Mouse (Mus musculus) midbrain, embryonic 11.5 days (tissue): ENCODE data around the gene Col18a1. TPM values are rescaled to one million over a fixed set of nuclear protein-coding genes. Genes with fewer than 3 reads are reported as not detected.

Experiments used
- ATAC-seq: fragments of 200-750 bp; cut with Nextera tagmentation; 2 replicates; pipeline ENCODE4 v1.8.0; 2017; ENCODE audit warnings: moderate TSS enrichment, moderate library complexity; ENCODE audit not compliant: low FRiP score
- DNase-seq: peaks from one replicate; pipeline ENCODE4 v3.0.0; 2015; ENCODE audit warnings: low spot score; ENCODE audit errors: missing footprints
- H3K27ac ChIP-seq: fragments of 300-500 bp; sonication (generic); 2 replicates; pipeline ENCODE4 v1.5.1; 2014; ENCODE audit warnings: low read depth, low read length
- H3K27me3 ChIP-seq: fragments of 300-500 bp; sonication (generic); 2 replicates; pipeline ENCODE4 v1.6.1; 2014; ENCODE audit warnings: mild to moderate bottlenecking, low read length, moderate library complexity, mixed read lengths; ENCODE audit not compliant: control insufficient read depth, insufficient read depth
- H3K36me3 ChIP-seq: fragments of 300-500 bp; sonication (generic); 2 replicates; pipeline ENCODE4 v1.6.1; 2014; ENCODE audit warnings: mild to moderate bottlenecking, low read length, moderate library complexity, mixed read lengths; ENCODE audit not compliant: control insufficient read depth, insufficient read depth
- H3K4me1 ChIP-seq: fragments of 300-500 bp; sonication (generic); 2 replicates; pipeline ENCODE4 v1.6.1; 2014; ENCODE audit warnings: low read length; ENCODE audit not compliant: control insufficient read depth, insufficient read depth
- H3K4me2 ChIP-seq: fragments of 300-500 bp; sonication (generic); 2 replicates; pipeline ENCODE4 v1.6.1; 2014; ENCODE audit warnings: mild to moderate bottlenecking, moderate library complexity
- H3K4me3 ChIP-seq: fragments of 300-500 bp; sonication (generic); 2 replicates; pipeline ENCODE4 v1.5.1; 2014; ENCODE audit warnings: low read depth, low read length
- H3K9ac ChIP-seq: fragments of 300-500 bp; sonication (generic); 2 replicates; pipeline ENCODE4 v1.6.1; 2014; ENCODE audit warnings: low read length
- H3K9me3 ChIP-seq: fragments of 300-500 bp; sonication (generic); 2 replicates; pipeline ENCODE4 v1.6.1; 2016; ENCODE audit warnings: low read length; ENCODE audit not compliant: control insufficient read depth
- WGBS: fragments of 180-500 bp; shearing (Covaris S2); extraction: QIAGEN DNeasy Blood & Tissue Kit; methylation state at CpG from one replicate; pipeline ENCODE4 v1.1.7; 2014; 5-methylcytosine and 5-hydroxymethylcytosine counted together
- polyA plus RNA-seq: library from polyadenylated mRNA; unstranded; fragments of >200 nt; fragmentation: Nextera tagmentation; extraction: Ambion mirVana; gene quantifications from 2 replicates; pipeline ENCODE4 v1.2.1, GENCODE M21; 2014

The Col18a1 gene
- polyA plus RNA-seq, 1 experiment from 2014 or later, result 52.2 TPM

DNA sequence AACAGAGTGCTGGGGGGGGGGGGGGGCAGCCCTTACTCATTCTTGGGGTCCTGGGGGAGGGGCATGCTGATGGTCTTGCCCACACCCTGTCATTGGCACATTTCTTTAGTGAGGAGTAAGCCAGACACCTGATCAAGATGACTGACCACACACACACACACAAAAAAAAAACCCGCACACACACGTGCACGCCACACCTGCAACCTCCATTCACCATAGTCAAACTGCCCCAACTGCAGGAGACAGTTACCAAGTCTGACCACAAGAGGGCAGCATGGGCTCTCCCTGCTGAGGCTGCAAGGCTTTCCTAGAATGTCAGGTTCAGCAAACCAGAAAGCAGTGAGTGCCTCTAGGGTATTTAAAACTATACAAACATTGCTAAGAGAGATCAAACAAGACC lies 83.9 kb downstream of the Col18a1 start:
- Histone ChIP-seq H3K27me3 (no peaks in the 10 kb centered on the region), H3K4me1 (no peaks in the 10 kb centered on the region), H3K9me3 (no peaks in the 10 kb centered on the region), H3K9ac (no peak overlapping the region), H3K4me2 (no peak overlapping the region), H3K36me3 (no peaks in the 10 kb centered on the region; the same call in 1 of the 2 replicates), H3K4me3 (no peak overlapping the region), H3K27ac (no peak overlapping the region)
- DNase-seq (peak; percentile 94), ATAC-seq (no peak)
- 39% methylated on average over 3 of the region's 3 CpGs for whole genome bisulfite sequencing

- DNase-seq, result no peak
- no peak overlapping the region for H3K4me3 ChIP-seq
- no peaks in the 10 kb centered on the region for H3K4me1 ChIP-seq
- no peak for ATAC-seq
- H3K36me3 ChIP-seq, result no peaks in the 10 kb centered on the region; the same call in 1 of the 2 replicates
- no peaks in the 10 kb centered on the region for H3K9me3 ChIP-seq
- no peak overlapping the region for H3K4me2 ChIP-seq
- WGBS, result 93% methylated on average over 8 of the region's 8 CpGs
- H3K27me3 ChIP-seq, result no peaks in the 10 kb centered on the region
- no peak overlapping the region for H3K9ac ChIP-seq
- H3K27ac ChIP-seq, result no peak overlapping the region
Measured at GRCm38 (mm10) chr10:77078961-77079360, 87.4 kb downstream of the Col18a1 start.

DNA sequence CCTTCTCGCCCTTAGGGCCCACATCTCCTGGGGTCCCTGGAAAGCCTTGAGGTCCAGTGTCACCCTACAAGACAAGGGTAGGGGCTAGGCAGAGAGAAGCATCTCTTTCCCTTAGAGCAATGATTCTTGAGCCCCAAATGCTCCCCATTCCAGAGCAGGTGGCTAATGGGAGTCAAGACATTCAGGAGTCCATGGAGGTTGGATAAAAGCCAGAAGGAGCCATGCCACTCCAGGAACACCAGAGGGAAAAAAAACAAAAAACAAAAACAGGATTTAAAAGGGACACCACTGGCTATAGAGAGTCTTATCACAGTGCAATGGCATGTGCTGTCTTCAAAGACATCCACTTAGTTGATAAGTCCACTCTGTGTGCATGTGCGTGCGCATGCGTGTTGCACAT lies 87.9 kb downstream of the Col18a1 start:
- no peak overlapping the region for H3K4me2 ChIP-seq
- no peak for ATAC-seq
- no peaks in the 10 kb centered on the region; the same call in 1 of the 2 replicates for H3K36me3 ChIP-seq
- WGBS, result 97% methylated on average over 4 of the region's 4 CpGs
- no peak overlapping the region for H3K4me3 ChIP-seq
- H3K4me1 ChIP-seq, result no peaks in the 10 kb centered on the region
- H3K9me3 ChIP-seq, result no peaks in the 10 kb centered on the region
- H3K27ac ChIP-seq, result no peak overlapping the region
- no peaks in the 10 kb centered on the region for H3K27me3 ChIP-seq
- no peak overlapping the region for H3K9ac ChIP-seq
- no peak for DNase-seq

DNA sequence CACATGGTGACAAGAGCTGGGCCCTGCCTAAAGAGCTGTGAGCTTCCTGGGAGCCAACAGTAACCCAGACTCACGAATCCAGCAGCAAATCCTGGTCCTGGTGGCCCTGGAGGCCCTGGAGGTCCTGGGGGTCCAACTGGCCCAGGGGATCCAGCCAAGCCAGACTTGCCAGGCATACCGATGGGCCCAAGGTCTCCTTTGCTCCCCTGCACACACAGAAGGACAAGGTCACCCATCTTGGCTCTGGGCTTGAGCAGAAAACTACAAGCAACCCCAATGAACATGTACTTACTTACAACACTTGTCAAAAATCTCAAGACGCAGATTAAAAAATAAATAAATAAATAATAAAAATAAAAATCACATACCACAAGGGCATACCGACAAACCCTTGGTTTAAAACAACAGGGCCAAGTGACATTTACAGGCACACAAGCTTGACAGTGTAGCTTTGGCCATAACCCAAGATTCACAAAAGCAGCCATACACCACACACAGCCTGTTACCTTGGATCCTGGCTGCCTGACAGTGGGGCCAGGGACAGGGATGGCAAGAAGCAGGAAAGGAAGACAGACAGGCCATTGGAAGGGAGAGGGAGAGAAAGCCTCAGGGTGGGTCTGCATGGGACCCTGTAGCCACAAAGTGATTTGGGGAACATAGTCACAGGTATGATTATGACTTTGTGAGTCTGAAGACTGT lies 91.9 kb downstream of the Col18a1 start:
- no peak overlapping the region for H3K4me2 ChIP-seq
- WGBS, result 80% methylated on average over 4 of the region's 4 CpGs
- DNase-seq (no peak), ATAC-seq (no peak)
- H3K27me3 ChIP-seq, result no peaks in the 10 kb centered on the region
- no peak overlapping the region for H3K27ac ChIP-seq
- no peaks in the 10 kb centered on the region for H3K9me3 ChIP-seq
- H3K4me3 ChIP-seq, result no peak overlapping the region
- H3K4me1 ChIP-seq, result no peaks in the 10 kb centered on the region
- no peak overlapping the region for H3K9ac ChIP-seq
- peaks cover 3% of the 10 kb centered on the region; the same call in 1 of the 2 replicates for H3K36me3 ChIP-seq

DNA sequence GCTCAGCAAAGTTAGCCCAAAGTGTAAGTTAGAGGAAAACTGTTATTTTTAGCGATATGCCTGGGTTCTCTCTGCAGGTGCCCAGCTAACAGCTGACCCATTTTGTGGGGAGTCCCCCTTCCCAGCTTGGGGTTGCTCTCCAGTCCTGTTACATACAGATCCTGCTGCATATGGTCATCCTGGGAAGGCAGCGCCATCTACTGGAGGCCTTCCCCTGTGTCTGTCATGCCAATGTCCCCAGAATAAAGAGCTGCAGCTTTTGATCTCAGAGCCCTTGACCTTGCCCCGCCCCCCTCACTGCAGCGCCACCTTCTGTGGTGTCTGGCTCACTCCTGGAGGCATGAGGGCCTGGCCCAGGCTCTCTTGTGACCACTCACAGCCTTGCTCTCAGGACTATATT lies 96.3 kb downstream of the Col18a1 start:
- Histone ChIP-seq H3K36me3 (peaks cover 8% of the 10 kb centered on the region; the same call in 1 of the 2 replicates), H3K4me1 (no peaks in the 10 kb centered on the region), H3K9ac (no peak overlapping the region), H3K27ac (no peak overlapping the region), H3K4me2 (no peak overlapping the region), H3K4me3 (no peak overlapping the region), H3K9me3 (no peaks in the 10 kb centered on the region), H3K27me3 (no peaks in the 10 kb centered on the region)
- peak; percentile 89 for DNase-seq
- WGBS, result 56% methylated on average over 4 of the region's 4 CpGs
- peak; percentile 64; the same call in 1 of the 2 replicates for ATAC-seq

- H3K4me1 ChIP-seq, result no peaks in the 10 kb centered on the region
Measured at GRCm38 (mm10) chr10:77068469-77068868, 97.9 kb downstream of the Col18a1 start.

GRCm38 (mm10) chr10:77064659-77065058 lies 101.7 kb downstream of the Col18a1 start:
- Histone ChIP-seq H3K36me3 (peaks cover 6% of the 10 kb centered on the region; the same call in 1 of the 2 replicates), H3K9me3 (no peaks in the 10 kb centered on the region), H3K4me1 (no peaks in the 10 kb centered on the region), H3K9ac (no peak overlapping the region), H3K27ac (no peak overlapping the region), H3K27me3 (no peaks in the 10 kb centered on the region), H3K4me2 (no peak overlapping the region), H3K4me3 (no peak overlapping the region)
- DNase-seq (peak; percentile 10), ATAC-seq (no peak)

More at GRCm38 (mm10) chr10:77068469-77068868, 97.9 kb downstream of the Col18a1 start:
- no peak for ATAC-seq
- no peak overlapping the region for H3K4me3 ChIP-seq
- no peak overlapping the region for H3K4me2 ChIP-seq
- no peaks in the 10 kb centered on the region for H3K9me3 ChIP-seq
- peaks cover 8% of the 10 kb centered on the region; the same call in 1 of the 2 replicates for H3K36me3 ChIP-seq
- 95% methylated on average over 7 of the region's 7 CpGs for WGBS
- H3K27ac ChIP-seq, result no peak overlapping the region
- no peak overlapping the region for H3K9ac ChIP-seq
- no peaks in the 10 kb centered on the region for H3K27me3 ChIP-seq
- DNase-seq, result no peak

- 92% methylated on average over 3 of the region's 3 CpGs for WGBS
- Histone ChIP-seq H3K36me3 (peaks cover 6% of the 10 kb centered on the region; the same call in 1 of the 2 replicates), H3K9me3 (no peaks in the 10 kb centered on the region), H3K27ac (no peak overlapping the region), H3K27me3 (no peaks in the 10 kb centered on the region), H3K9ac (no peak overlapping the region), H3K4me2 (no peak overlapping the region), H3K4me3 (no peak overlapping the region), H3K4me1 (no peaks in the 10 kb centered on the region)
- DNase-seq (peak; percentile 31), ATAC-seq (no peak)
Measured at GRCm38 (mm10) chr10:77064239-77064638, 102.1 kb downstream of the Col18a1 start.

GRCm38 (mm10) chr10:77062393-77063010 lies 103.8 kb downstream of the Col18a1 start:
- Histone ChIP-seq H3K4me2 (no peak overlapping the region), H3K9me3 (no peaks in the 10 kb centered on the region), H3K27me3 (no peaks in the 10 kb centered on the region), H3K36me3 (peaks cover 6% of the 10 kb centered on the region; the same call in 1 of the 2 replicates), H3K4me1 (no peaks in the 10 kb centered on the region), H3K4me3 (no peak overlapping the region), H3K27ac (no peak overlapping the region), H3K9ac (no peak overlapping the region)
- DNase-seq (no peak), ATAC-seq (no peak)
- 91% methylated on average over 11 of the region's 11 CpGs for whole genome bisulfite sequencing
